10 mouse cellular contexts compared by ENCODE assay signal in the genomic region with DNA sequence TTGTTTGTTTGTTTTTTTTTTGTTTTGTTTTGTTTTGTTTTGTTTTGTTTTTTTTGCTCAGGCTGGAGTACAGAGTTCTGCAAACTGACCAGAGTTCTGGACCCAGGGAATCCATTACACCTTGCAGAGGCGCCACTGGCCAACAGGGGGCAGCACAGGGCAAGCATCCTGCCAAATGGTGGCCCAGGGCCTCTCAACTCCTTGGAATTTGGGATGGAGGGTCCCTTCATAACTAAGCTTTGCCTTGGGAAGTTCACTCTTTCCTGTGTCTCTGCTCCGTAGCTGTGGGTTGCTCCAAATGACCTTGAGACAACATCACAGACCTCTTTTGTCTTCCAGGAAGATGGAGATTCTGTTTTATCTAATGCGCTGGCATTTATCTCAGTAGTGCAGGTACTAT. TPM values are rescaled to one million over a fixed set of nuclear protein-coding genes. Genes with fewer than 3 reads are reported as not detected.
DNase-seq lines count a peak whose midpoint lies in the region; ATAC-seq and TF ChIP-seq lines count a peak whose summit lies in the region.
"Had no signal": no experiment of that assay in that cellular context is flagged by ENCODE, and none has a peak within 500 bp of the region (broad histone marks: within the 10 kb centered on the region; RNA-seq: fewer than 3 reads in every experiment).

No protein-coding gene starts in this region.

- H3K9ac ChIP-seq in intestine, postnatal 0 days (ENCODE audit: low read depth, low read length): no peak overlapping the region
- H3K9ac ChIP-seq in intestine, embryonic 16.5 days (ENCODE audit: low read depth, low read length): no peak overlapping the region
- H3K9ac ChIP-seq: embryonic facial prominence, embryonic 13.5 days; liver, embryonic 15.5 days had no signal

- H3K27ac ChIP-seq in intestine, postnatal 0 days (ENCODE audit: low read depth, low read length): no peak overlapping the region
- H3K27ac ChIP-seq in intestine, embryonic 16.5 days (ENCODE audit: low read length): no peak overlapping the region
- H3K27ac ChIP-seq: embryonic facial prominence, embryonic 13.5 days; liver, embryonic 15.5 days had no signal

- no peaks in the 10 kb centered on the region for H3K36me3 ChIP-seq in intestine, postnatal 0 days (ENCODE audit: control insufficient read depth, insufficient read depth)
- H3K36me3 ChIP-seq in intestine, embryonic 16.5 days (ENCODE audit: control insufficient read depth, insufficient read depth, low read length): no peaks in the 10 kb centered on the region
- H3K36me3 ChIP-seq: embryonic facial prominence, embryonic 13.5 days; liver, embryonic 15.5 days had no signal

- H3K4me2 ChIP-seq in intestine, postnatal 0 days (replicated peaks; ENCODE audit: low read depth): no peak overlapping the region
- H3K4me2 ChIP-seq in intestine, embryonic 16.5 days (ENCODE audit: low read depth, low read length): no peak overlapping the region
- H3K4me2 ChIP-seq: embryonic facial prominence, embryonic 13.5 days; liver, embryonic 15.5 days had no signal

- no peaks in the 10 kb centered on the region for H3K27me3 ChIP-seq in intestine, postnatal 0 days (replicated peaks; ENCODE audit: control insufficient read depth, insufficient read depth, low read length)
- no peaks in the 10 kb centered on the region for H3K27me3 ChIP-seq in intestine, embryonic 16.5 days (replicated peaks; ENCODE audit: control insufficient read depth, insufficient read depth, low read length)

- ATAC-seq in intestine, postnatal 0 days: no peak
- no peak for ATAC-seq in intestine, embryonic 16.5 days
- peak; percentile 52 for ATAC-seq in common myeloid progenitor, adult 5-6 weeks (replicated peaks; ENCODE audit: low read depth, poor library complexity, severe bottlenecking)

- 0 out of 2 replicates have a peak, but pooled peaks cover 4% of the 10 kb centered on the region for H3K4me1 ChIP-seq in intestine, postnatal 0 days (replicated peaks; ENCODE audit: control insufficient read depth, insufficient read depth, low read length)
- peaks cover 33% of the 10 kb centered on the region for H3K4me1 ChIP-seq in intestine, embryonic 16.5 days (ENCODE audit: control insufficient read depth, insufficient read depth, low read length)

- peak; percentile 89 for TF ChIP-seq CTCF in intestine, postnatal 0 days (IDR thresholded peaks at IDR 0.05; ENCODE audit: low read depth)

- WGBS in intestine, postnatal 0 days: 55% methylated on average over 3 of the region's 3 CpGs
- WGBS in intestine, embryonic 16.5 days: 49% methylated on average over 3 of the region's 3 CpGs

- DNase-seq in B cell, adult 2 months: peak; percentile 58 to 61
- DNase-seq in MN1 (ENCODE audit: low spot score): peak; percentile 31
- DNase-seq in kidney, postnatal 25 days: peak; percentile 61 to 72
- DNase-seq in retina, embryonic 14.5 days (ENCODE audit: low spot score): peak; percentile 79
- DNase-seq in yolk sac, embryonic 10.5 days (ENCODE audit: low spot score): no peak

- H3K4me3 ChIP-seq in intestine, postnatal 0 days (ENCODE audit: low read depth, low read length): no peak overlapping the region
- no peak overlapping the region for H3K4me3 ChIP-seq in intestine, embryonic 16.5 days (ENCODE audit: low read length)
- H3K4me3 ChIP-seq: embryonic facial prominence, embryonic 13.5 days; liver, embryonic 15.5 days had no signal

- no peaks in the 10 kb centered on the region for H3K9me3 ChIP-seq in intestine, postnatal 0 days (ENCODE audit: control insufficient read depth)
- no peaks in the 10 kb centered on the region for H3K9me3 ChIP-seq in intestine, embryonic 16.5 days (ENCODE audit: control insufficient read depth, low read length)
- H3K9me3 ChIP-seq: embryonic facial prominence, embryonic 13.5 days; liver, embryonic 15.5 days had no signal

RNA-seq across cellular contexts. Expression of gene Il17d, which starts 8.6 kb away (rescaled TPM):
- polyA plus RNA-seq in intestine, postnatal 0 days (2015; fragmentation: Nextera tagmentation; extraction: Ambion mirVana): 7.2 and 7.8 TPM in 2 replicates
- 0.51 and 4.2 TPM in 2 replicates for polyA plus RNA-seq in intestine, embryonic 16.5 days (2015; fragmentation: Nextera tagmentation; extraction: Ambion mirVana)
- total RNA-seq in common myeloid progenitor, adult 5-6 weeks (2017): not detected in 2 replicates

RNA-seq across cellular contexts. Expression of gene Eef1akmt1, which starts 38.2 kb away (rescaled TPM):
- 53.2 and 56.6 TPM in 2 replicates for polyA plus RNA-seq in intestine, postnatal 0 days (2015; fragmentation: Nextera tagmentation; extraction: Ambion mirVana)
- polyA plus RNA-seq in intestine, embryonic 16.5 days (2015; fragmentation: Nextera tagmentation; extraction: Ambion mirVana): 89.8 and 91.7 TPM in 2 replicates
- 16.7 and 18.1 TPM in 2 replicates for total RNA-seq in common myeloid progenitor, adult 5-6 weeks (2017)
